Mouse (Mus musculus) brain, embryonic 14.5 days (tissue): ENCODE measurements at regions not wholly inside any gene's neighbourhood (a gene's known extent, or its start where the extent isn't known, plus 50 kb on each side); places are given as distances from the start of the nearest gene placed in this dataset.
"Not testable (repeated sequence)": the region's sequence is repeated elsewhere in the genome, so short reads cannot be mapped to it uniquely, and the experiment has no call there.

ENCODE experiments used
- CTCF ChIP-seq: fragments of 200-500 bp; IDR thresholded peaks from 2 replicates; pipeline ENCODE4 v1.5.1; 2012; ENCODE audit warnings: inconsistent platforms, mild to moderate bottlenecking, moderate library complexity, borderline replicate concordance; ENCODE audit not compliant: insufficient read depth, insufficient read length; ENCODE audit errors: extremely low read depth
- POLR2A ChIP-seq: fragments of 200-500 bp; IDR thresholded peaks from 2 replicates; pipeline ENCODE4 v1.6.1; 2012; ENCODE audit warnings: mild to moderate bottlenecking, inconsistent platforms, borderline replicate concordance; ENCODE audit not compliant: poor library complexity, insufficient read depth, insufficient read length, severe bottlenecking; ENCODE audit errors: extremely low read depth

GRCm38 (mm10) chr2:51793291-51793690 is 141.7 kb downstream of the Rbm43 start:
- not testable (repeated sequence) for TF ChIP-seq POLR2A, CTCF
